Mouse (Mus musculus) intestine, postnatal 0 days (tissue): ENCODE results near the gene Iqcf4. TPM values are rescaled to one million over a fixed set of nuclear protein-coding genes. Genes with fewer than 3 reads are reported as not detected.

Experiments used
- ATAC-seq: fragments of 200-750 bp; cut with Nextera tagmentation; 2 replicates; pipeline ENCODE4 v1.8.0; 2017; ENCODE audit warnings: mild to moderate bottlenecking, moderate TSS enrichment, moderate library complexity
- H3K27ac ChIP-seq: fragments of 300-500 bp; sonication (generic); 2 replicates; pipeline ENCODE4 v1.5.1; 2014; ENCODE audit warnings: mild to moderate bottlenecking, low read depth, low read length, moderate library complexity
- H3K27me3 ChIP-seq: fragments of 300-500 bp; sonication (generic); replicated peaks from 2 replicates; pipeline ENCODE4 v1.6.1; 2014; ENCODE audit warnings: low read length, mixed read lengths; ENCODE audit not compliant: control insufficient read depth, insufficient read depth
- H3K36me3 ChIP-seq: fragments of 300-500 bp; sonication (generic); 2 replicates; pipeline ENCODE4 v1.6.1; 2014; ENCODE audit warnings: mild to moderate bottlenecking, moderate library complexity; ENCODE audit not compliant: control insufficient read depth, insufficient read depth
- H3K4me1 ChIP-seq: fragments of 300-500 bp; sonication (generic); replicated peaks from 2 replicates; pipeline ENCODE4 v1.6.1; 2014; ENCODE audit warnings: antibody characterized with exemption, low read length, mixed read lengths; ENCODE audit not compliant: control insufficient read depth, insufficient read depth
- H3K4me2 ChIP-seq: fragments of 300-500 bp; sonication (generic); replicated peaks from 2 replicates; pipeline ENCODE4 v1.6.1; 2014; ENCODE audit warnings: low read depth, mild to moderate bottlenecking, moderate library complexity
- H3K4me3 ChIP-seq: fragments of 300-500 bp; sonication (generic); 2 replicates; pipeline ENCODE4 v1.5.1; 2014; ENCODE audit warnings: low read depth, low read length
- H3K9ac ChIP-seq: fragments of 300-500 bp; sonication (generic); 2 replicates; pipeline ENCODE4 v1.6.1; 2014; ENCODE audit warnings: mild to moderate bottlenecking, low read depth, low read length
- H3K9me3 ChIP-seq: fragments of 300-500 bp; sonication (generic); 2 replicates; pipeline ENCODE4 v1.6.1; 2016; ENCODE audit warnings: mixed run types; ENCODE audit not compliant: control insufficient read depth
- CTCF ChIP-seq: sonication (generic); IDR thresholded peaks from 2 replicates; pipeline ENCODE4 v1.5.1; 2016; ENCODE audit warnings: low read depth, mild to moderate bottlenecking, control low read depth, antibody characterized with exemption, moderate library complexity
- WGBS: fragments of 180-500 bp; shearing (Covaris S2); extraction: QIAGEN DNeasy Blood & Tissue Kit; methylation state at CpG from one replicate; pipeline ENCODE4 v1.1.7; 2014; 5-methylcytosine and 5-hydroxymethylcytosine counted together
- polyA plus RNA-seq: library from polyadenylated mRNA; unstranded; fragments of >200 nt; fragmentation: Nextera tagmentation; extraction: Ambion mirVana; gene quantifications from 2 replicates; pipeline ENCODE4 v1.2.1, GENCODE M21; 2015

Gene Iqcf4
- polyA plus RNA-seq, 1 experiment from 2014 or later, result not detected

DNA sequence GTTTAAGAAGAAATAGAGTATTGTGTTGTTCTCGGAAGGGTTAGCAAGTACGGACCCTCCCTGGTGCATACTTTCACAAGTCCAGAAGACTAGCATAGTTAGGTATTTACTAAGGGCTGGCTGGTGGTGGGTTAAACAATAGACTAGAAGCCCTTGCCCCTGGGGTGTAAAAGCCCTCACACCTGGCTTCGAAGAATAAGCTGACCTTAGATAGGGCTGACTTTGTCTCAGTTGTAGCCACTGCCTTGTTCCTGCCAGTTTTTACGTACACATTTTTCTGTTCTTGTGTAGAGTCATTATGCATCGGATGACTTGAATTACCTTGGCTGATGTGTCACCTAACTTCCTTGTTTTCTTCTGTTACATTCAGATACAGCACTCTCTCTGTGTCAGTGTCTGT lies 2.6 kb upstream of the Iqcf4 start:
- TF ChIP-seq CTCF, result no peak
- Histone ChIP-seq H3K27ac (no peak overlapping the region), H3K27me3 (no peaks in the 10 kb centered on the region), H3K4me3 (no peak overlapping the region), H3K9me3 (no peaks in the 10 kb centered on the region), H3K9ac (no peak overlapping the region), H3K4me2 (no peak overlapping the region), H3K36me3 (no peaks in the 10 kb centered on the region), H3K4me1 (no peaks in the 10 kb centered on the region)
- 91% methylated on average over 5 of the region's 5 CpGs for WGBS
- ATAC-seq, result no peak

DNA sequence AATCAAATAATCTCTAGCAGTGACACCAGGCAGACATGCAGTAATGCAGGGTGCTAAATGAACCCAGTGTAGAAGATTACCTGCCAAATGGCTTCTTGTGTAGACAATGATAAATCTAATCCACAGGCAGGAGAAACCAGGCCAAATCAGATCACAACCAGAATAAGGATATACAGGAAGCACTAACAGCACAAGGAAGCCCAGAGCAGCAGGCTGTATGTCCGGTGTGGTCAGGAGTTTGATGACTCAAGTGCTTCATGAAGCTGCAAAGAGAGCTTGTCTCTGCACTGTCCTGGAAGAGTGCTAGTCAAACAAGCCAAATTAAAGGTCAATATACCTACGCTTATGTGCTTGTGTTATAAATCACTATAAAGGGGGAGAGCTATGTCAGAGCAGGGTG lies 1.4 kb upstream of the Iqcf4 start:
- no peak for ATAC-seq
- 68% methylated on average over 2 of the region's 2 CpGs for WGBS
- Histone ChIP-seq H3K4me3 (no peak overlapping the region), H3K9ac (no peak overlapping the region), H3K9me3 (no peaks in the 10 kb centered on the region), H3K27me3 (no peaks in the 10 kb centered on the region), H3K27ac (no peak overlapping the region), H3K4me1 (no peaks in the 10 kb centered on the region), H3K36me3 (no peaks in the 10 kb centered on the region), H3K4me2 (no peak overlapping the region)
- no peak for TF ChIP-seq CTCF

DNA sequence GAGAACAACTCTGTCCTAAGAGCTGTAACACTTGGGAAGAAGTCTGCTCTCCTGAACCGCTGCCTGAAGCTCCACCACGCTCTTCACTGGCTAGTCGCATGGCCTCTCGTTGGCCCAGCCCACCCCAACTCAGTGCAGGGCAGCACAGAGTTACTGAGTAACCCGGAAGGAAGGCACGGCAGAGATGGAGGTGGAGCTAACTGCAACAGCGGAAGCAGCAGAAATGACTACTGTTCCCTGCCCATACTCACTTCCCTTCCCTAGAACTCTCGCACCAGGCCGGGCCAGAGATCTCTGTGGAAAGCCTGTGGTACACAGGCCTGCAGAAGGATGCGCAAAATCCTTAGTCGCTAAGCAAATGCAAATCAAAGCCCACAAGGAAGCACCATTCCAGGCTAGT lies 4.4 kb downstream of the Iqcf4 start:
- WGBS, result 34% methylated on average over 11 of the region's 11 CpGs
- H3K27me3 ChIP-seq, result no peaks in the 10 kb centered on the region
- TF ChIP-seq CTCF, result no peak
- no peaks in the 10 kb centered on the region for H3K9me3 ChIP-seq
- peak; percentile 56; the same call in 1 of the 2 replicates for ATAC-seq
- no peaks in the 10 kb centered on the region for H3K4me1 ChIP-seq
- H3K4me2 ChIP-seq, result peak overlapping the region; percentile 38
- no peak overlapping the region for H3K9ac ChIP-seq
- H3K4me3 ChIP-seq, result no peak overlapping the region
- no peak overlapping the region for H3K27ac ChIP-seq
- H3K36me3 ChIP-seq, result no peaks in the 10 kb centered on the region

DNA sequence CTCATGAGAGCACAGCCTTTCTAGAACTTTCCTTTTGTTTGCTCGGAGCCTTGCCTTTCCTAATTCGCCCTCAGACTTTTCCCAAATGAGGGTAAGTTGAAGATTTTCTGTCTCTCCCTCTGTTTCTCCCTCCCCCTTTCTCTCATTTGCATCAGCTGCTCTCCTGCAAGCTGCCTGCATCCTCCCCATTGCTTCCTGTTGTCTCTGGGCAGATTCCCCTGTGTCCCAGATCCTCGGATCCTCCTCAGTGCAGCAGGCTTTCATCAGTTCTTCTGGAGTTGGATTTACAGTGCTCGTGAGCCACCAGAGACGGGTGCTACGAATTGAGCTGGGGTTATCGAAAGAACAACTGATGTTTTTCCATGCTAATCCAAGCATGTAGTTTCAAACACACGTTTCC lies 6.8 kb downstream of the Iqcf4 start:
- Histone ChIP-seq H3K4me1 (no peaks in the 10 kb centered on the region), H3K9ac (no peak overlapping the region), H3K27ac (no peak overlapping the region), H3K9me3 (no peaks in the 10 kb centered on the region), H3K4me3 (no peak overlapping the region), H3K4me2 (no peak overlapping the region), H3K36me3 (no peaks in the 10 kb centered on the region), H3K27me3 (no peaks in the 10 kb centered on the region)
- no peak for TF ChIP-seq CTCF
- WGBS, result 74% methylated on average over 8 of the region's 8 CpGs
- ATAC-seq, result no peak

DNA sequence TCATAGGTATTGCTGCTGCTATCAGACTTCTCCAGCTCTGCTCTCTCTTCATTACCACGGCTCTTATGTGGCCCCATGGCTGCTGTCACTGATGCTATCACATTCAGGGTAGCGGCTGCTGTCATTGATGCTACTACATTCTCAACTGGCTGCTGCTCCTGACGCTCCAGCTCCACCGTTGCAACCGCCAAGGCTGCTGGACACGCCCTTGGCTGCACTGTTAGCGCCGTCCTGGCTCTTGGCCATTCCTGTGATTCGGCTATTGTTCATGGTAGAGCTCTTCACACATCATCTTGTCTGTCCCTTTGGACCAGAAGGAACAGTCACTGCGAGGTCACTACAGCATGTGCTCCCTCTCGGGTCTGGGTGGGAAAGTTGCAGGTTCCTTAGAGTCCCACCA lies 8.5 kb downstream of the Iqcf4 start:
- Histone ChIP-seq H3K27ac (no peak overlapping the region), H3K9ac (no peak overlapping the region), H3K9me3 (no peaks in the 10 kb centered on the region), H3K4me3 (no peak overlapping the region), H3K27me3 (no peaks in the 10 kb centered on the region), H3K4me1 (no peaks in the 10 kb centered on the region), H3K4me2 (no peak overlapping the region), H3K36me3 (no peaks in the 10 kb centered on the region)
- TF ChIP-seq CTCF, result no peak
- ATAC-seq, result no peak
- 88% methylated on average over 11 of the region's 11 CpGs for WGBS

DNA sequence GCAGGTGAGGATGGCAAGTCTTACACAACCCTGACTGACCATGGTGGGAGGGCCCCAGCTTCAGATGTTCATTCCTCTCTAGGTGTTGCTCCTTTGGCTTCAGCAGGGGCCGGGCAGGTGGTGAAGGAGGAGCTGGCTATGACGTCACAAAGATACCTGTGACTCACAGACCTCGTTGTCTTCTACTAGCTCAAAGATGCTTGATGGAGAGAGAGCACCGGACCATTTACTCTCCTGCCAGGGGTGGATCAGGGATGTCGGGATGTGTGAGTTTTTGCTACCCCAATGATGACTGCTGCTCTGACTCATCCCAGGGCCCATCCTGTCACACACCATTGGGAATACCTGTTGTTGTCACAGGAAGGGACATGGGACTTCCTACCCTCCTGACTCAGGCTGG lies 9.3 kb downstream of the Iqcf4 start, which contains the start of gene Iqcf3:
TSS of gene Iqcf3 (minus strand) at position 101 of the 400 bp plus-strand sequence.
- Histone ChIP-seq H3K4me2 (no peak within 1 kb of the TSS), H3K4me1 (no peaks in the 10 kb centered on the region), H3K9ac (no peak within 1 kb of the TSS), H3K9me3 (no peaks in the 10 kb centered on the region), H3K4me3 (no peak within 1 kb of the TSS), H3K27ac (no peak within 1 kb of the TSS), H3K27me3 (no peaks in the 10 kb centered on the region), H3K36me3 (no peaks in the 10 kb centered on the region)
- ATAC-seq, result no peak
- no peak for TF ChIP-seq CTCF
- 89% methylated on average over 5 of the region's 5 CpGs for WGBS

DNA sequence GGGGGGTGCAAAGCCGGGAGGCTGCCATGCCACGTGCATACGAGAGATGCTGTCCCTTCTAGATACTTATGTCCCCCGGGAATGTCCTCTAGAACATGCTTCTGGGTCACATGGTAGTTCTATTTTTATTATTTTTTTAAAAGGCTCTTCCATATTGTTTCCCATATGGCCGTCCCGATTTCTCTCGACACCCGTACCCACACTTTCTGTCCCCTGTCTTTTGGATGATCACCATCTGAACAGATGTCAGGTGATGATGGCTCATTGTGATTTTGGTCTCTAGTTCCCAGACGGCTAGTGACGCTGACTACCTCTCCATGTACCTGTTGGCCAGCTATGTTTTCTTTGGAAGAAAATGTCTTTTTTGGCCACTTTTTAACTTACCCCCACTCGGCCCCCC lies 35.8 kb downstream of the Iqcf4 start:
- no peak for TF ChIP-seq CTCF
- WGBS, result 89% methylated on average over 11 of the region's 11 CpGs
- no peaks in the 10 kb centered on the region for H3K36me3 ChIP-seq
- H3K27me3 ChIP-seq, result no peaks in the 10 kb centered on the region
- no peak overlapping the region for H3K27ac ChIP-seq
- no peak overlapping the region for H3K9ac ChIP-seq
- no peak overlapping the region for H3K4me2 ChIP-seq
- H3K4me1 ChIP-seq, result no peaks in the 10 kb centered on the region
- no peaks in the 10 kb centered on the region for H3K9me3 ChIP-seq
- no peak for ATAC-seq
- no peak overlapping the region for H3K4me3 ChIP-seq
